Mouse (Mus musculus) megakaryocyte, embryonic 14.5 days (primary cell): ENCODE measurements around the gene Ctsw.

Experiments used
- FLI1 ChIP-seq: IDR thresholded peaks from 2 replicates; pipeline ENCODE4 v1.6.1; 2012; ENCODE audit warnings: low read length, inconsistent platforms, mixed read lengths
- GATA1 ChIP-seq: IDR thresholded peaks from 3 replicates; pipeline ENCODE4 v1.6.1; 2012; ENCODE audit warnings: mixed read lengths, low read length, inconsistent platforms, borderline replicate concordance

- TF ChIP-seq GATA1: no peak
- TF ChIP-seq FLI1: no peak
Observed at GRCm38 (mm10) chr19:5475069-5475714, 6.9 kb upstream of the Ctsw start.
